In the genomic region with DNA sequence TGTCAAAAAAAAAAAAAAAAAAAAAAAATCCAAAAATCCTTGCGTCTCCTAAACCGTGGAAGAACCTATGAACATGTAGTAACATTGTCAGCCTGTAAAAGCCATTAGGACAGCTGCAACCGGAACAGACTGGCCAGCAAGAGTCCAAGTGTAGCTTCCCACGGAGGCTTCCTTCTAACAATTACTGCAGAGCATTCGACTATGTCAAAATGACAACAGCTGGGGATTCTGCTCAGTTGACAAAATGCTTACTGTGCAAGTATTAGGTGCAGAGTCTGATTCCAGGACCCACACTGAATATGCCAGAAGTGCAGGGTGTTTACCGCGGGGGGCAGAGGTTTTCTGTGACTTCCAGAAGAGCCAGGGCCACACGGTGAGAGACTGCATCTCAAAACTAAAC, we compare ENCODE assay signal across 14 mouse cellular contexts. TPM values are rescaled to one million over a fixed set of nuclear protein-coding genes. Genes with fewer than 3 reads are reported as not detected.
DNase-seq lines count a peak whose midpoint lies in the region; ATAC-seq and TF ChIP-seq lines count a peak whose summit lies in the region.
"Had no signal": no experiment of that assay in that cellular context is flagged by ENCODE, and none has a peak within 500 bp of the region (broad histone marks: within the 10 kb centered on the region; RNA-seq: fewer than 3 reads in every experiment).

No protein-coding gene starts in this region.

- no peak overlapping the region for H3K9ac ChIP-seq in lung, postnatal 0 days (replicated peaks; ENCODE audit: low read depth)
- H3K9ac ChIP-seq in kidney, postnatal 0 days (ENCODE audit: low read depth, low read length), result no peak overlapping the region
- H3K9ac ChIP-seq: heart, embryonic 15.5 days; midbrain, embryonic 13.5 days had no signal

- no peaks in the 10 kb centered on the region for H3K9me3 ChIP-seq in lung, postnatal 0 days (ENCODE audit: low read length)
- no peaks in the 10 kb centered on the region for H3K9me3 ChIP-seq in kidney, postnatal 0 days (replicated peaks; ENCODE audit: low read length)
- H3K9me3 ChIP-seq: heart, embryonic 15.5 days; hindbrain, embryonic 10.5 days; midbrain, embryonic 13.5 days had no signal

- TF ChIP-seq EP300 in lung, postnatal 0 days (IDR thresholded peaks at IDR 0.05), result no peak

- 73% methylated on average over 8 of the region's 8 CpGs for WGBS in lung, postnatal 0 days
- WGBS in kidney, postnatal 0 days, result 56% methylated on average over 8 of the region's 8 CpGs

- H3K36me3 ChIP-seq in lung, postnatal 0 days (ENCODE audit: insufficient read depth, low read length), result no peaks in the 10 kb centered on the region
- no peaks in the 10 kb centered on the region for H3K36me3 ChIP-seq in kidney, postnatal 0 days (ENCODE audit: insufficient read depth, low read length)
- H3K36me3 ChIP-seq: heart, embryonic 15.5 days had no signal

- no peak overlapping the region for H3K4me2 ChIP-seq in lung, postnatal 0 days (replicated peaks; ENCODE audit: low read depth, low read length)
- no peak overlapping the region for H3K4me2 ChIP-seq in kidney, postnatal 0 days (ENCODE audit: low read length)
- H3K4me2 ChIP-seq: heart, embryonic 15.5 days; midbrain, embryonic 13.5 days had no signal

- DNase-seq in frontal cortex, postnatal 25 days (ENCODE audit: low spot score in 2 of 2), result no peak
- no peak for DNase-seq in lung, postnatal 0 days (ENCODE audit: low spot score)
- no peak for DNase-seq in lung, postnatal 4 days
- peak; percentile 41 for DNase-seq in kidney, postnatal 0 days (ENCODE audit: low spot score)
- peak; percentile 31 for DNase-seq in skeletal muscle tissue, adult 2 months (ENCODE audit: low read depth, low spot score)
- no peak for DNase-seq in left cerebral cortex, postnatal 4 days
- DNase-seq in spleen, adult 12 weeks (ENCODE audit: low spot score), result no peak
- DNase-seq: thymus, adult 2 months had no signal

- no peak overlapping the region for H3K27ac ChIP-seq in lung, postnatal 0 days (ENCODE audit: low read length)
- H3K27ac ChIP-seq in kidney, postnatal 0 days, result no peak overlapping the region
- H3K27ac ChIP-seq: heart, embryonic 15.5 days; hindbrain, embryonic 10.5 days; midbrain, embryonic 13.5 days had no signal

- intact Hi-C loops in left cerebral cortex, postnatal 4 days (cut with DNase I), result no loop called here

- H3K4me3 ChIP-seq in lung, postnatal 0 days (ENCODE audit: low read depth, low read length), result no peak overlapping the region
- H3K4me3 ChIP-seq in kidney, postnatal 0 days (replicated peaks; ENCODE audit: low read depth, low read length), result no peak overlapping the region
- H3K4me3 ChIP-seq: heart, embryonic 15.5 days; hindbrain, embryonic 10.5 days; midbrain, embryonic 13.5 days had no signal

- ATAC-seq in frontal cortex, adult (ENCODE audit: low TSS enrichment), result peak; percentile 12; the same call in 1 of the 2 replicates
- peak; percentile 19; the same call in 1 of the 2 replicates for ATAC-seq in lung, postnatal 0 days
- ATAC-seq in kidney, postnatal 0 days (replicated peaks; ENCODE audit: low FRiP score, low read depth), result peak; percentile 71
- ATAC-seq: intestine, embryonic 16.5 days; midbrain, embryonic 13.5 days had no signal

- no peaks in the 10 kb centered on the region for H3K27me3 ChIP-seq in lung, postnatal 0 days (replicated peaks; ENCODE audit: insufficient read depth, low read length)
- no peaks in the 10 kb centered on the region for H3K27me3 ChIP-seq in kidney, postnatal 0 days (ENCODE audit: insufficient read depth, low read length)
- H3K27me3 ChIP-seq: CH12.LX; heart, embryonic 15.5 days; midbrain, embryonic 13.5 days had no signal

- TF ChIP-seq CTCF in lung, postnatal 0 days (IDR thresholded peaks at IDR 0.05), result no peak
- no peak for TF ChIP-seq CTCF in kidney, postnatal 0 days (IDR thresholded peaks at IDR 0.05; ENCODE audit: low read depth)

- no peaks in the 10 kb centered on the region; the same call in 1 of the 2 replicates for H3K4me1 ChIP-seq in lung, postnatal 0 days (ENCODE audit: insufficient read depth, low read depth, low read length)
- H3K4me1 ChIP-seq in kidney, postnatal 0 days (replicated peaks; ENCODE audit: insufficient read depth, low read length), result no peaks in the 10 kb centered on the region
- H3K4me1 ChIP-seq: midbrain, embryonic 13.5 days had no signal

RNA-seq across cellular contexts. Expression of a gene that starts 41.4 kb away (rescaled TPM):
- 2.6 and 3.0 TPM in 2 replicates for polyA plus RNA-seq in lung, postnatal 0 days (2015; fragmentation: Nextera tagmentation; extraction: Ambion mirVana)
- polyA plus RNA-seq in kidney, postnatal 0 days (2015; fragmentation: Nextera tagmentation; extraction: Ambion mirVana), result 8.2 and 9.2 TPM in 2 replicates
- 10 to 100 TPM; 16.4 to 17.8 TPM for total RNA-seq in left cerebral cortex, postnatal 4 days (2021)

Comparison
In these comparisons a context has a peak if more than half of its experiments do, and no peak if none do; other contexts are left out.
1. ATAC-seq: peak in every context shown above with its lines; median percentile 71 in kidney, postnatal 0 days; 19 in lung, postnatal 0 days; 12 in frontal cortex, adult.
2. DNase-seq: peak in kidney, postnatal 0 days (single experiment) and skeletal muscle tissue, adult 2 months (single experiment); none in frontal cortex, postnatal 25 days (0 of 2), lung, postnatal 0 days (single experiment), lung, postnatal 4 days (0 of 2), left cerebral cortex, postnatal 4 days (single experiment) and spleen, adult 12 weeks (single experiment).